Mouse (Mus musculus) MEL (cell line): ENCODE results near the gene Zbtb20. TPM values are rescaled to one million over a fixed set of nuclear protein-coding genes. Genes with fewer than 3 reads are reported as not detected.

Experiments used
- DNase-seq: peaks from one replicate; pipeline ENCODE4 v3.0.0; 2011; ENCODE audit warnings: low read depth, low spot score
- H3K27ac ChIP-seq: 2 replicates; pipeline ENCODE4 v1.5.1; 2012; ENCODE audit warnings: low read depth, mild to moderate bottlenecking, control low read depth, low read length, moderate library complexity; ENCODE audit not compliant: control insufficient read depth
- H3K27me3 ChIP-seq, 2 experiments: fragments of 150-350 bp in 1 of 2; sonication (generic) in 1 of 2; 2 replicates each; pipeline ENCODE4 v1.6.1; 2012; ENCODE audit warnings: low read length in 2 of 2, mild to moderate bottlenecking in 2 of 2, improper control_type of control experiment in 1 of 2, moderate library complexity in 1 of 2; ENCODE audit not compliant: insufficient read depth in 2 of 2, control insufficient read depth in 1 of 2
- H3K36me3 ChIP-seq, 2 experiments: 2 replicates each; pipeline ENCODE4 v1.6.1; 2012 to 2014; ENCODE audit warnings: low read length in 2 of 2, improper control_type of control experiment in 1 of 2, inconsistent platforms in 1 of 2, mild to moderate bottlenecking in 1 of 2; ENCODE audit not compliant: insufficient read depth in 2 of 2, control insufficient read depth in 1 of 2
- H3K4me1 ChIP-seq, 2 experiments: fragments of 150-350 bp in 1 of 2; sonication (generic) in 1 of 2; 2 replicates each; pipeline ENCODE4 v1.6.1; 2012; ENCODE audit warnings: low read length in 2 of 2, improper control_type of control experiment in 1 of 2, mild to moderate bottlenecking in 1 of 2; ENCODE audit not compliant: insufficient read depth in 2 of 2, control insufficient read depth in 1 of 2
- H3K4me3 ChIP-seq, 2 experiments: fragments of 150-350 bp in 1 of 2; sonication (generic) in 1 of 2; 2 replicates each; pipeline ENCODE4 v1.5.1; 2012; ENCODE audit warnings: low read depth in 2 of 2, low read length in 2 of 2, mild to moderate bottlenecking in 2 of 2, moderate library complexity in 2 of 2, control low read depth in 1 of 2, improper control_type of control experiment in 1 of 2; ENCODE audit not compliant: control insufficient read depth in 1 of 2, insufficient read depth in 1 of 2
- H3K79me2 ChIP-seq: 2 replicates; pipeline ENCODE4 v1.6.1; 2012; ENCODE audit warnings: mild to moderate bottlenecking, low read length, moderate library complexity; ENCODE audit not compliant: control insufficient read depth, poor library complexity, insufficient read depth
- H3K9ac ChIP-seq: 2 replicates; pipeline ENCODE4 v1.6.1; 2012; ENCODE audit warnings: low read depth, mild to moderate bottlenecking, control low read depth, low read length, moderate library complexity; ENCODE audit not compliant: control insufficient read depth, poor library complexity, severe bottlenecking
- H3K9me3 ChIP-seq: fragments of 150-350 bp; sonication (generic); replicated peaks from 2 replicates; pipeline ENCODE4 v1.6.1; 2012; ENCODE audit warnings: mild to moderate bottlenecking, low read length, improper control_type of control experiment, moderate library complexity; ENCODE audit not compliant: insufficient read depth
- CHD1 ChIP-seq: IDR thresholded peaks from 2 replicates; pipeline ENCODE4 v1.6.1; 2012; ENCODE audit warnings: low read depth, mild to moderate bottlenecking, inconsistent platforms, low read length, improper control_type of control experiment
- ELF1 ChIP-seq: IDR thresholded peaks from 2 replicates; pipeline ENCODE4 v1.6.1; 2014; ENCODE audit warnings: low read depth, mild to moderate bottlenecking, inconsistent platforms, low read length, improper control_type of control experiment, moderate library complexity
- GABPA ChIP-seq: IDR thresholded peaks from 2 replicates; pipeline ENCODE4 v1.6.1; 2012; ENCODE audit warnings: low read depth, mild to moderate bottlenecking, inconsistent platforms, low read length, improper control_type of control experiment, moderate library complexity
- HCFC1 ChIP-seq: IDR thresholded peaks from 2 replicates; pipeline ENCODE4 v1.6.1; 2012; ENCODE audit warnings: low read depth, mild to moderate bottlenecking, inconsistent platforms, low read length, improper control_type of control experiment, moderate library complexity
- JUND ChIP-seq: IDR thresholded peaks from 2 replicates; pipeline ENCODE4 v1.6.1; 2011; ENCODE audit warnings: low read depth, mild to moderate bottlenecking, improper control_type of control experiment, low read length
- MAFK ChIP-seq: IDR thresholded peaks from 2 replicates; pipeline ENCODE4 v1.6.1; 2011; ENCODE audit warnings: low read depth, mild to moderate bottlenecking, low read length, improper control_type of control experiment, borderline replicate concordance
- MAX ChIP-seq: IDR thresholded peaks from 2 replicates; pipeline ENCODE4 v1.6.1; 2011; ENCODE audit warnings: low read length, improper control_type of control experiment
- MXI1 ChIP-seq: IDR thresholded peaks from 2 replicates; pipeline ENCODE4 v1.6.1; 2011; ENCODE audit warnings: mild to moderate bottlenecking, low read depth, low read length, improper control_type of control experiment
- NELFE ChIP-seq: IDR thresholded peaks from 2 replicates; pipeline ENCODE4 v1.6.1; 2011; ENCODE audit warnings: low read depth, low read length, improper control_type of control experiment
- NRF1 ChIP-seq: IDR thresholded peaks from 2 replicates; pipeline ENCODE4 v1.6.1; 2014; ENCODE audit warnings: low read depth, mild to moderate bottlenecking, inconsistent platforms, low read length, improper control_type of control experiment, moderate library complexity; ENCODE audit not compliant: poor library complexity, insufficient read depth, severe bottlenecking
- POLR2A ChIP-seq, 2 experiments: IDR thresholded peaks; 2 replicates each; pipeline ENCODE4 v1.6.1; 2011 to 2012; ENCODE audit warnings: low read length in 2 of 2, mild to moderate bottlenecking in 2 of 2, control low read depth in 1 of 2, improper control_type of control experiment in 1 of 2, low read depth in 1 of 2, moderate library complexity in 1 of 2; ENCODE audit not compliant: control insufficient read depth in 1 of 2, insufficient read depth in 1 of 2, poor library complexity in 1 of 2
- RCOR1 ChIP-seq: IDR thresholded peaks from 2 replicates; pipeline ENCODE4 v1.6.1; 2012; ENCODE audit warnings: low read depth, mild to moderate bottlenecking, inconsistent platforms, low read length, improper control_type of control experiment
- TBP ChIP-seq: IDR thresholded peaks from 2 replicates; pipeline ENCODE4 v1.8.0; 2011; ENCODE audit warnings: low read depth, low read length, improper control_type of control experiment
- TCF12 ChIP-seq: IDR thresholded peaks from 2 replicates; pipeline ENCODE4 v1.6.1; 2014; ENCODE audit warnings: low read depth, mild to moderate bottlenecking, inconsistent platforms, low read length, improper control_type of control experiment, moderate library complexity
- UBTF ChIP-seq: IDR thresholded peaks from 2 replicates; pipeline ENCODE4 v1.6.1; 2012; ENCODE audit warnings: low read depth, mild to moderate bottlenecking, inconsistent platforms, low read length, improper control_type of control experiment, moderate library complexity, borderline replicate concordance; ENCODE audit not compliant: insufficient read depth
- USF1 ChIP-seq: IDR thresholded peaks from 2 replicates; pipeline ENCODE4 v1.6.1; 2014; ENCODE audit warnings: low read depth, mild to moderate bottlenecking, inconsistent platforms, low read length, improper control_type of control experiment, moderate library complexity
- USF2 ChIP-seq, 2 experiments: IDR thresholded peaks; 2 replicates each; pipeline ENCODE4 v1.6.1; 2011 to 2012; ENCODE audit warnings: improper control_type of control experiment in 2 of 2, low read length in 2 of 2, borderline replicate concordance in 1 of 2, inconsistent platforms in 1 of 2, low read depth in 1 of 2, mild to moderate bottlenecking in 1 of 2; ENCODE audit not compliant: insufficient read depth in 1 of 2
- ZC3H11A ChIP-seq: IDR thresholded peaks from 2 replicates; pipeline ENCODE4 v1.6.1; 2012; ENCODE audit warnings: low read depth, mild to moderate bottlenecking, inconsistent platforms, low read length, improper control_type of control experiment
- ZKSCAN1 ChIP-seq: IDR thresholded peaks from 2 replicates; pipeline ENCODE4 v1.6.1; 2012; ENCODE audit warnings: low read depth, mild to moderate bottlenecking, inconsistent platforms, low read length, improper control_type of control experiment, moderate library complexity
- ZMIZ1 ChIP-seq: IDR thresholded peaks from 2 replicates; pipeline ENCODE4 v1.6.1; 2012; ENCODE audit warnings: low read depth, mild to moderate bottlenecking, inconsistent platforms, low read length, improper control_type of control experiment, moderate library complexity
- polyA plus RNA-seq, 2 experiments: library from polyadenylated mRNA; stranded (reverse) in 1 of 2; unstranded in 1 of 2; fragments of >175 nt in 1 of 2; fragments of >200 nt in 1 of 2; gene quantifications; 2 replicates each; pipeline versions ENCODE4 v1.2.1 to v1.2.4; 2012; ENCODE audit warnings: low replicate concordance in 2 of 2, low read depth in 1 of 2; ENCODE audit not compliant: insufficient read length in 2 of 2, insufficient read depth in 1 of 2, missing spikeins in 1 of 2
- total RNA-seq: library from RNA; depleted of rRNA; stranded (reverse); fragments of 300-350 nt; gene quantifications from 2 replicates; pipeline ENCODE4 v1.2.3, GENCODE M21; 2012

Zbtb20 gene
- total and polyA plus RNA-seq, 3 experiments: 0.17 to 0.27 TPM; not detected in 1

- no peak overlapping the region for H3K9ac ChIP-seq
- no peaks in the 10 kb centered on the region for H3K9me3 ChIP-seq
- H3K27ac ChIP-seq: no peak overlapping the region
- no peaks in the 10 kb centered on the region for H3K4me1 ChIP-seq
- no peak for DNase-seq
- no peak overlapping the region for H3K4me3 ChIP-seq
- H3K27me3 ChIP-seq: peaks cover 0 to 2% of the 10 kb centered on the region in 2 experiments; a peak in 3 of 4 replicates
- no peaks in the 10 kb centered on the region for H3K79me2 ChIP-seq
- TF ChIP-seq USF1 (no peak), MAFK (no peak), JUND (no peak), USF2 (IDR thresholded peaks at IDR 0.05; ENCODE audit: borderline replicate concordance in 1 of 2, insufficient read depth in 1 of 2, low read depth in 1 of 2, low read length in 2 of 2) (no peak), GABPA (no peak)
- no peaks in the 10 kb centered on the region for H3K36me3 ChIP-seq
These were observed 426.5 kb downstream of the Zbtb20 start for GRCm38 (mm10) chr16:43302171-43302570.

GRCm38 (mm10) chr16:43303245-43304197, 427.8 kb downstream of the Zbtb20 start:
- no peaks in the 10 kb centered on the region for H3K36me3 ChIP-seq

GRCm38 (mm10) chr16:43309968-43310431, 434.3 kb downstream of the Zbtb20 start:
- no peaks in the 10 kb centered on the region for H3K36me3 ChIP-seq
- H3K9me3 ChIP-seq: no peaks in the 10 kb centered on the region
- no peak for DNase-seq
- no peaks in the 10 kb centered on the region; a peak in 1 of 4 replicates for H3K4me1 ChIP-seq
- peaks cover 2 to 7% of the 10 kb centered on the region in 2 experiments for H3K27me3 ChIP-seq
- no peak overlapping the region for H3K27ac ChIP-seq
- H3K9ac ChIP-seq: no peak overlapping the region
- no peaks in the 10 kb centered on the region for H3K79me2 ChIP-seq
- H3K4me3 ChIP-seq: no peak overlapping the region
- TF ChIP-seq NRF1: no peak
- no peak for TF ChIP-seq POLR2A (IDR thresholded peaks at IDR 0.05; ENCODE audit: control insufficient read depth in 1 of 2, insufficient read depth in 1 of 2, low read depth in 1 of 2, low read length in 2 of 2, poor library complexity in 1 of 2)
- TF ChIP-seq ZKSCAN1: no peak
- no peak for TF ChIP-seq NELFE
- no peak for TF ChIP-seq TCF12

More at GRCm38 (mm10) chr16:43303245-43304197, 427.8 kb downstream of the Zbtb20 start:
- TF ChIP-seq ZC3H11A (no peak), ZKSCAN1 (no peak), MXI1 (no peak), MAX (no peak), MAFK (no peak), JUND (no peak), HCFC1 (no peak), CHD1 (no peak), RCOR1 (no peak), UBTF (no peak), ELF1 (no peak), ZMIZ1 (no peak), TBP (no peak)
- TF ChIP-seq, all 39 proteins: peak for 0
- Histone ChIP-seq H3K9ac (no peak overlapping the region), H3K9me3 (no peaks in the 10 kb centered on the region), H3K4me1 (no peaks in the 10 kb centered on the region), H3K27me3 (peaks cover 2% of the 10 kb centered on the region in 2 experiments), H3K27ac (no peak overlapping the region), H3K79me2 (no peaks in the 10 kb centered on the region), H3K4me3 (no peak overlapping the region)
- no peak for DNase-seq
